Mouse (Mus musculus): ENCODE data around the gene Kcnk5.

DNA sequence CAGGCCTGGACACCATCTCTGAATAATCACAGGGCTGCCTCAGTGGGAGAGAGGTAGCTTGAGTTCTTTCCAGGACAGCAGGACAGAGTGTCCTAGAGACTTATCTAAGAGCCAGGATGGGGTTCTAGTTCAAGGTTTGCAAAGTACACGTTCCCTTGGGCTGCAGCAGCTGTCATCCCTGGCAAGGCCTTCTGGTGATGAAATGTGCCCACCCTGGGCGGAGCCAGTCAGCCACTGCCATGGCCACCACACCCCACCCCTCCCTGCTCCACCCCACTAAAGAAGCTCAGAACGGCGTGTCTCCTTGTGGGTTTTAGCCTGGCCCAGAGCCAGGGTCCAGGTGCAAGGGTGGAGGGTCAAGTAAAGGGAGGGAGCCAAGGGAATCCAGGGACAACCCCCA is 46.7 kb upstream of the Kcnk5 start:
- TF ChIP-seq CTCF (IDR thresholded peaks at IDR 0.05): no peak
- no peak for TF ChIP-seq EP300 (IDR thresholded peaks at IDR 0.05)
